Mouse (Mus musculus): Measurements from ENCODE around the gene Sytl3. TPM values are rescaled to one million over a fixed set of nuclear protein-coding genes. Genes with fewer than 3 reads are reported as not detected.
A peak's percentile ranks its signal among the peaks of the same experiment; 100 is the strongest.

Sytl3 gene
- polyA plus RNA-seq, 1 experiment from 2014 or later: 1.1 TPM

DNA sequence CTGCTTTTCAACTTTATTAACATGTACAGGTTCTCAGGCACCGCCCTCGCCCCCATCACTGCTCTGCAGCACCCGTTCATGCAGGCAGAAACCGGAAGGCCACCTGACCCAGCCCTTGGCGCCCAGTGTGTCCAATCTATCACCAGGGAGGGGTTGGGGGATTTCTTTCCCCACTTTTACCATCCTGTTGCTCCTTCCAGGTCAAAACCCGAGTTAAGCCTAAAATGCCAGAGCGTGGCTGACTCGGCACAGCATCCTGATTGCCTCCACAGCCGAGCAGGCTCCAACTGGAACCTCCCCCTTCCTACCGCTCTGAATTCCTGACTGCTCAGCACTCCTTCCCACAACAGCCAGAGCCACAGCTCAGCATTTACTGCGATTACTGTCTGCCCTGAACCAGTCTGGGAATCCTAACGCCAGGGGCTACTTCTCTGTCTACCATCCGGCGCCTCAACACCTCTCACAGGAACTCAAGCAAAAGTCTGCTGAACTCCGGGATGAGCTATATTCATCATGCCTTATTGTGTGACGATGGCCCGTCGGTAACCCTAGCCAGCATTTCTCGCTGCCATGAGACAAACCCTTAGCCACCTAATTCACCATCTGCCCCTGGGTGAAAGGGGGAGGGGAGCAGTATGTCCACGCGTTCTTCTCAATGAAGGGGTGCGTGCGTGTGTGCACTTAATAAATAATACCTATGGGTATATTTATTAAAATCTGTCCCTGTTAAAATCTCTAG is 120.0 kb downstream of the Sytl3 start:
- Histone ChIP-seq H3K9me3 (replicated peaks; ENCODE audit: control insufficient read depth, low read length) (no peaks in the 10 kb centered on the region), H3K27me3 (ENCODE audit: control insufficient read depth, insufficient read depth, low read length) (no peaks in the 10 kb centered on the region), H3K36me3 (ENCODE audit: control insufficient read depth, insufficient read depth, low read length) (no peaks in the 10 kb centered on the region), H3K4me1 (ENCODE audit: control insufficient read depth, insufficient read depth, low read length) (peaks cover 16% of the 10 kb centered on the region), H3K4me2 (ENCODE audit: low read depth, low read length) (peak overlapping the region; percentile 93), H3K27ac (ENCODE audit: low read length) (peak overlapping the region; percentile 91), H3K9ac (ENCODE audit: low read length) (peak overlapping the region; percentile 70), H3K4me3 (replicated peaks; ENCODE audit: low read length) (peak overlapping the region; percentile 91)
- ATAC-seq (ENCODE audit: insufficient read depth, low FRiP score): no peak
- 5% methylated on average over 23 of the region's 23 CpGs for WGBS

DNA sequence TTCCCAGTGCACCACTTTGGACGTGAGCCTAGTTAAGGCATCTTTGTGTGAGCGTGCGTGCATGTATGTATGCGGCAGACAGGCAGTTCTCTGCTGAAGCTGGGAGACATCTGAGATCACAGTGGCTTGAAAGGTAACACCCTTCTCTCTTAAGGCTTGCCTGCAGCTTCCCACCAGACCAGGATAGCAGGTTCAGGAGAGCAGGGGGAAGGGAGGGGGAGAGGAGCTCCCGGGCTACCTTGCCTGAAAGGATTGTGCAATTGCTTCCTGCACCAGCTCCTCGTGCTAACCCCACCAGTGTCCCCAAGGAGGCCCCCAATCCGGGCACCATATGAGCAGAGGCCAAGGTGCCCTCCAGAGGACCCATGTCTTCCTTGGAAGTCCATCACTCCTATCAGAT is 120.7 kb downstream of the Sytl3 start:
- Histone ChIP-seq H3K4me1 (ENCODE audit: control insufficient read depth, insufficient read depth, low read length) (peaks cover 11% of the 10 kb centered on the region), H3K9ac (ENCODE audit: low read length) (peak overlapping the region; percentile 70), H3K9me3 (replicated peaks; ENCODE audit: control insufficient read depth, low read length) (no peaks in the 10 kb centered on the region), H3K36me3 (ENCODE audit: control insufficient read depth, insufficient read depth, low read length) (no peaks in the 10 kb centered on the region), H3K27ac (ENCODE audit: low read length) (peak overlapping the region; percentile 91), H3K27me3 (ENCODE audit: control insufficient read depth, insufficient read depth, low read length) (no peaks in the 10 kb centered on the region), H3K4me3 (replicated peaks; ENCODE audit: low read length) (peak overlapping the region; percentile 91), H3K4me2 (ENCODE audit: low read depth, low read length) (peak overlapping the region; percentile 93)
- 28% methylated on average over 7 of the region's 7 CpGs for WGBS
- 0 out of 2 replicates have a peak, but pooled peaks have one; percentile 5 for ATAC-seq (ENCODE audit: insufficient read depth, low FRiP score)

DNA sequence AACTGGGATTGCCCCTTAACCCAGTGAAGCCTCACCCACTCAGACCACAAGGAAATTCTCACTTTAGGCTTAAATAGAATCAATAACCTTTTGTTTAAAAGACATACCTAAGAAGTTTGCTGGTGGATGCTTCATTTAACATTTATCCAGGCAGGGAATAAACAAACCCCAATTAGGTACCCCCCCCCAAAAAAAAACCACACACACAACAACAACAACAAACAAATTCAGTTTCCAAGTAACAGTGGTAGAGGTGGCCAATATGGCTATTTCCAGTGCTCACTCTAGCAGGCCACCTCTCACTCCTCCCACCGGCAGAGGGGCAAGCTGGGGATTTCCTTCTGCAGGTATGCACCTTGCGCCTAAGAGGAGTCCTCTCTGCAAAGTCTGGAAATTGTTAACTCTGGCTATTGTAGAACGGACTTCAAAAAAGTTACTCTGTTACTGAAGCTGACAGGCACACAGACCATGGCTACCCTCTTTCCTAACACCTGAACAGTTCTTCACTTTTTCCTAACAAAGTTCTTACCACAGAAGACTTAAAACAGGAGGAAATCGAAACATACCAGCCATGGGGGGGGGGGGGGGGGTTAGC is 121.7 kb downstream of the Sytl3 start:
- H3K4me2 ChIP-seq (ENCODE audit: low read depth, low read length): peak overlapping the region; percentile 93
- H3K9ac ChIP-seq (ENCODE audit: low read length): peak overlapping the region; percentile 70
- peak overlapping the region; percentile 91 for H3K27ac ChIP-seq (ENCODE audit: low read length)
- H3K36me3 ChIP-seq (ENCODE audit: control insufficient read depth, insufficient read depth, low read length): no peaks in the 10 kb centered on the region
- ATAC-seq (ENCODE audit: insufficient read depth, low FRiP score): no peak
- H3K4me3 ChIP-seq (replicated peaks; ENCODE audit: low read length): peak overlapping the region; percentile 91
- H3K4me1 ChIP-seq (ENCODE audit: control insufficient read depth, insufficient read depth, low read length): peaks cover 11% of the 10 kb centered on the region
- WGBS: 46% methylated on average over 4 of the region's 4 CpGs
- H3K27me3 ChIP-seq (ENCODE audit: control insufficient read depth, insufficient read depth, low read length): no peaks in the 10 kb centered on the region
- H3K9me3 ChIP-seq (replicated peaks; ENCODE audit: control insufficient read depth, low read length): no peaks in the 10 kb centered on the region

DNA sequence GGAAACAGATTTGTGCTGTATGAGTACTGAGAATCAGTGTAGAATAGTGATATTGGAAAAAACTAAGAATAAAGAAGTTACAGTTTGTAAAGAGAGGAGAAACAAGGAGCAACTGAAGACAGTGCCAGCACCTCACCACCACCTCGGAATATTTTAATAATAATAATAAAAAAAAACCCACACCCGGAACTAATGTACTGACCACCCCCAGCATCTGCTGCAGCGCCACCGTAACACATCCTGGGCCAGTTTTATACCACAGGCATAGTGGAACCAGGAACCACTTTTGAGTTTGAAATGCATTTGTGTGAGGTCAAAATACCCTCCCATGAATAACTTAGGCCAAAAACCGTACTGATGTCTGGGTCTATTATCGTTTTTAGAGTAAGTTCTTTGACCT is 122.4 kb downstream of the Sytl3 start:
- peak overlapping the region; percentile 61 for H3K9ac ChIP-seq (ENCODE audit: low read length)
- peak overlapping the region; percentile 33; the same call in 1 of the 2 replicates for H3K27ac ChIP-seq (ENCODE audit: low read length)
- ATAC-seq (ENCODE audit: insufficient read depth, low FRiP score): no peak
- 34% methylated on average over 6 of the region's 6 CpGs for WGBS
- H3K9me3 ChIP-seq (replicated peaks; ENCODE audit: control insufficient read depth, low read length): no peaks in the 10 kb centered on the region
- H3K4me1 ChIP-seq (ENCODE audit: control insufficient read depth, insufficient read depth, low read length): peaks cover 11% of the 10 kb centered on the region
- H3K4me3 ChIP-seq (replicated peaks; ENCODE audit: low read length): peak overlapping the region; percentile 91
- H3K4me2 ChIP-seq (ENCODE audit: low read depth, low read length): peak overlapping the region; percentile 93
- H3K27me3 ChIP-seq (ENCODE audit: control insufficient read depth, insufficient read depth, low read length): no peaks in the 10 kb centered on the region
- no peaks in the 10 kb centered on the region for H3K36me3 ChIP-seq (ENCODE audit: control insufficient read depth, insufficient read depth, low read length)

DNA sequence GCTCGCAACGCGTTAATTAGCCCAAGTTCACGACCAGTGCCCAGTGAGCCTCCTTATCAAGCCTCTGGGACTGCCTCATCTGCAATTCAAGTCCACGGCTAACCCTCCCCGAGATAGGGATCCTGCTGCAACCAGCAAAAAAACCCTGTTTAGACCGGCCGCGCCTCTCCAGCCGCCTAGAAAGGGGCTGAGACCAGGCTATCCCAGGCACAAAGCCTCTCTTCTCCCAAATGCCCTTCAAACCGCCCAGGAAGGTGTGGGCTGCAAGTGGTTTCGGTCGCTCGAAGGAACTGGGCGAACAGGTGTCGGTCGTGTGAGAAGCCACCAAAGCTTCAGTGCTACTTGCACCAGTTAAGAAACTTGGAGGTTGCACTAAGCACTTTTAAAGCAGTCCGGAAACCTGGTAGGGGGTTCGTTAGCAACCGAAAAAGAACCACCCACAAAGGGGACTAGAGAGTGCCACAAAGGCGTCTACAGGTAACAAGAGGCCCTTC is 123.2 kb downstream of the Sytl3 start:
- H3K9me3 ChIP-seq (replicated peaks; ENCODE audit: control insufficient read depth, low read length): no peaks in the 10 kb centered on the region
- no peaks in the 10 kb centered on the region for H3K27me3 ChIP-seq (ENCODE audit: control insufficient read depth, insufficient read depth, low read length)
- H3K36me3 ChIP-seq (ENCODE audit: control insufficient read depth, insufficient read depth, low read length): no peaks in the 10 kb centered on the region
- peaks cover 11% of the 10 kb centered on the region for H3K4me1 ChIP-seq (ENCODE audit: control insufficient read depth, insufficient read depth, low read length)
- peak overlapping the region; percentile 91 for H3K4me3 ChIP-seq (replicated peaks; ENCODE audit: low read length)
- peak overlapping the region; percentile 93 for H3K9ac ChIP-seq (ENCODE audit: low read length)
- under 1% methylated on average over 21 of the region's 21 CpGs for WGBS
- peak overlapping the region; percentile 93 for H3K4me2 ChIP-seq (ENCODE audit: low read depth, low read length)
- H3K27ac ChIP-seq (ENCODE audit: low read length): peak overlapping the region; percentile 98
- no peak for ATAC-seq (ENCODE audit: insufficient read depth, low FRiP score)

DNA sequence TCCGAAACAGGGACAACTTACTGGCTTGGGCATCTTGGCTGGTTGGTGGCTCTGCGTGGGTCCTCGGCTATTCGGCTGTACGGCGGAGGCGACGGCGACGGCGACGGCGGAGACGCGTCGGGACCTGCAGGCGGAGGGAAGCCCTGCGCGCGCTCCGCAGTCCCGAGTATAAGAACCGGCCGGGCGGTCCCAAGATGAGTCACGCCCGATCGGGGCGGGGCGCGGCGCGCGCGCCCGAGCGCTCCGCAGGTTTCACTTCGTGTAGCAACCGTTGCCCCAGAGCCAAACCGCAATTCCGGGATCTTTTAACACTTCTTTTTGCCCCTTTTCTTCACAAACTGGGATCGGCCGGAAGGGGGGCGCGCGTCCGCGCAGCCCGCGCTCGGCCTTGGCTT is 123.7 kb downstream of the Sytl3 start, which contains the start of gene Ezr:
Ezr (minus strand) TSS at position 174 of the 395 bp plus-strand sequence.
- H3K9ac ChIP-seq (ENCODE audit: low read length): peak within 1 kb of the TSS; percentile 93
- no peaks in the 10 kb centered on the region for H3K27me3 ChIP-seq (ENCODE audit: control insufficient read depth, insufficient read depth, low read length)
- H3K4me3 ChIP-seq (replicated peaks; ENCODE audit: low read length): peak within 1 kb of the TSS; percentile 91
- peaks cover 5% of the 10 kb centered on the region for H3K4me1 ChIP-seq (ENCODE audit: control insufficient read depth, insufficient read depth, low read length)
- peak; percentile 90 for ATAC-seq (ENCODE audit: insufficient read depth, low FRiP score)
- peak within 1 kb of the TSS; percentile 93 for H3K4me2 ChIP-seq (ENCODE audit: low read depth, low read length)
- peak within 1 kb of the TSS; percentile 98 for H3K27ac ChIP-seq (ENCODE audit: low read length)
- no peaks in the 10 kb centered on the region for H3K36me3 ChIP-seq (ENCODE audit: control insufficient read depth, insufficient read depth, low read length)
- H3K9me3 ChIP-seq (replicated peaks; ENCODE audit: control insufficient read depth, low read length): no peaks in the 10 kb centered on the region
- under 1% methylated on average over 52 of the region's 52 CpGs for WGBS

DNA sequence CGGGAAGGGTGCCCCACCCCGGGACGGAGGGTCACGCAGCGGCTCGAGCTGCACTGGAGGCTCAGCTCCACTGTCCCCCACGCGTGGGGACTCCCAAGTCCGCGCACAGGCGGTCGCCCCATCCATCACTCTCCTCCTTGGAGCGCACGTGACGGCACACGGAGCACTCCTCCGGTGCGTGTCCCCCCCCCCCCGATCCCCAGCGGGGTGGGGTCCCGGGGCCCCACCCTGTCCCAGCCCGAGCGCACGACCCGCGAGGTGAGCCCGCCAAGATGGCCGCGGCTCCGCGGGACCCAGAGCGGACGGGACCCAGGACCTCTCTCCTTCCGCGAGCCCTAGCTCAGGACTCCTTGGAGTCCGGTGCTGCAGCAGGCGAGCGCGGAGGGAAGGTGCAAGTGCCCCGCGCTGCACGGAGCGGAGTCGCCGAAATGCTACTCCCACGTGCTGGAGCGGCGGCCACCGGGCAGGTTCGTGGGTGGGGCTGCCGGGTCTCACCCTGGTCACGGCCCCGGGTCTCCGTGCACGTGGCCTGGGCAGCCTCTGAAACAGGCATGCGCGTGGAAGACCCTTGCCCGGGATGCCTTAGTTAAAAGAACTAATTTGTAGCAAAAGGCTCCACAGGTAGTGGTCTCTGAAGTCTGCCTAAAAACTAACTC is 124.2 kb downstream of the Sytl3 start:
- Histone ChIP-seq H3K4me2 (ENCODE audit: low read depth, low read length) (peak overlapping the region; percentile 93), H3K27ac (ENCODE audit: low read length) (peak overlapping the region; percentile 98), H3K36me3 (ENCODE audit: control insufficient read depth, insufficient read depth, low read length) (no peaks in the 10 kb centered on the region), H3K4me1 (ENCODE audit: control insufficient read depth, insufficient read depth, low read length) (peaks cover 3% of the 10 kb centered on the region), H3K27me3 (ENCODE audit: control insufficient read depth, insufficient read depth, low read length) (no peaks in the 10 kb centered on the region), H3K9me3 (replicated peaks; ENCODE audit: control insufficient read depth, low read length) (no peaks in the 10 kb centered on the region), H3K4me3 (replicated peaks; ENCODE audit: low read length) (peak overlapping the region; percentile 91), H3K9ac (ENCODE audit: low read length) (peak overlapping the region; percentile 93)
- WGBS: under 1% methylated on average over 56 of the region's 58 CpGs
- peak; percentile 65 for ATAC-seq (ENCODE audit: insufficient read depth, low FRiP score)

DNA sequence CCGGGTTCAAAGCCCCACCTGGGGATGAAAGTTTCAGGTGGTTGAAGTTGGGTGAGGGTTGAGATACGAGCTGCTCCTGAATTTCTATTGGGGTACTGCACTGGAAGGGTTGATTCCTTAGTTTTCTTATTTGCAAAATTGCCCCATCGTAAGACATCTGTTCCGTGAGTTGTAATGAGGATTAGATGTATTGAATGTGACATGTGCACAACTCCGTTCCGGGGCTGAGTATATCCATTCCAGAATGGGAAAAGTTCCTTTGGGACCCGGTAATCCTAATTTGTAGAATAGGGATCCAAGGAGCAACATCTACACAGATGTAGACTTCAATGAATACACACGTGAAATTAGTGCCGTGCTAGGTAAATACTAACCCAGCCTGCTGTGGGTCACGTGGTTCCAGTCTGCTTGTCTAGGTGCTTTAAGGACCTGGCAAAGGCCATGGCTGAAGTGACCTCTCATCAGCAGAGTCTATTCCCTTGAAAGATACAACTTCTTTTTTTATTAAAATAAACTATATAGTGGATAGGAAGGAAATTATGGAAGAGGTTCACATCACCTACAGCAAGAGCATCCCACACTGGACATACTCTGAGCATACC is 125.0 kb downstream of the Sytl3 start:
- Histone ChIP-seq H3K9me3 (replicated peaks; ENCODE audit: control insufficient read depth, low read length) (no peaks in the 10 kb centered on the region), H3K4me1 (ENCODE audit: control insufficient read depth, insufficient read depth, low read length) (peaks cover 3% of the 10 kb centered on the region), H3K4me2 (ENCODE audit: low read depth, low read length) (peak overlapping the region; percentile 93), H3K27me3 (ENCODE audit: control insufficient read depth, insufficient read depth, low read length) (no peaks in the 10 kb centered on the region), H3K27ac (ENCODE audit: low read length) (peak overlapping the region; percentile 98), H3K36me3 (ENCODE audit: control insufficient read depth, insufficient read depth, low read length) (no peaks in the 10 kb centered on the region), H3K4me3 (replicated peaks; ENCODE audit: low read length) (peak overlapping the region; percentile 91), H3K9ac (ENCODE audit: low read length) (peak overlapping the region; percentile 93)
- no peak for ATAC-seq (ENCODE audit: insufficient read depth, low FRiP score)
- WGBS: 29% methylated on average over 10 of the region's 10 CpGs
